Mouse (Mus musculus) neutrophil, adult 83 days (primary cell): ENCODE results near the gene Gstz1. TPM values are rescaled to one million over a fixed set of nuclear protein-coding genes. Genes with fewer than 3 reads are reported as not detected.

ENCODE experiments used
- total RNA-seq, 2 experiments: library from RNA; stranded (reverse); gene quantifications; one replicate each; pipeline ENCODE4 v1.2.4; 2023

The Gstz1 gene
- total RNA-seq = 10 to 100 TPM; 10.7 to 10.8 TPM

DNA sequence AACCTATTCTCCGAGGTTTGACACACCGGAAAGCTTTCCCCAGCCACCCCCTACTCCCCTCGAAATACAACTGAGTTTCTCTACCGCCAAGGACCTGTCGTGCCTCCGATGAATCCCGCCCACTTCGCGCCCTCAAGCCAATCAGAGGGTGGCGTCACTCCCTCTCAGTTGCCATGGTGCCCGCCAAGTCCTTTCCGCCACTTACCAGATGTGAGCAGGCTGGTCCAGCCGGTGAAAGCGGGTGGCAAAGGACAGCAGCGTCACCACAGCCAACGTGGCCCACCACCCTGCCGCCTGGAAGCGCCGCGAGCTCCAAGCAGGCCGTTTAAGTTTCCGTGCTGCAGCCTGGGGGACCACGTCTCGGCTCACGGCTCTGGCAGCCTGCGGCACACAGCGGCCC is at the start of gene Gstz1:
Gene Gstz1 (plus strand): TSS at position 200 of the 400 bp plus-strand sequence.

DNA sequence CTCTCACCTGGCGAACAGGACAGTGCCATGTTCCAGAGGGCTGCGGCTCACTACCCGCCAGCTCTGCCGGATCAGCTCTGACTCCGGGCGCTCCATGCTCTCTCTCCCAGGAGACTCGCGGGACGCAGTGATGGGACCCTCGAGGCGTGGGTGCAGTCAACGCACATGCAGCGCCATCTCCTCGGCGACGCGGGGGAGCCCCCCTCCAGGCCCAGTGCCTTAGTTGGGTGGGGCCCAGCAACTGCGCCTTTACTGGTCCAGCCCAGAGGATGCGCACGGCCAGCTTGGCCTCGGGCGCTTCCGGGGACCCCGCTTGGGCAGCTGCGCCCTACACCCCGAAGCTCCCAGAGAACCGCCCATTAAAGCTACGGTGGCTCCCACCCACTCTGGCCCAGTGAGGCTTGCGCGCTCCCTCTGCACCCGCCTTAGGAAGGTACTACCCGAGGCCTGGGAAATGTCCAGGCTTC is 44.8 kb upstream of the Gstz1 start, which contains the start of gene Ngb:
Gene Ngb (minus strand): TSS at position 375 of the 467 bp plus-strand sequence.

DNA sequence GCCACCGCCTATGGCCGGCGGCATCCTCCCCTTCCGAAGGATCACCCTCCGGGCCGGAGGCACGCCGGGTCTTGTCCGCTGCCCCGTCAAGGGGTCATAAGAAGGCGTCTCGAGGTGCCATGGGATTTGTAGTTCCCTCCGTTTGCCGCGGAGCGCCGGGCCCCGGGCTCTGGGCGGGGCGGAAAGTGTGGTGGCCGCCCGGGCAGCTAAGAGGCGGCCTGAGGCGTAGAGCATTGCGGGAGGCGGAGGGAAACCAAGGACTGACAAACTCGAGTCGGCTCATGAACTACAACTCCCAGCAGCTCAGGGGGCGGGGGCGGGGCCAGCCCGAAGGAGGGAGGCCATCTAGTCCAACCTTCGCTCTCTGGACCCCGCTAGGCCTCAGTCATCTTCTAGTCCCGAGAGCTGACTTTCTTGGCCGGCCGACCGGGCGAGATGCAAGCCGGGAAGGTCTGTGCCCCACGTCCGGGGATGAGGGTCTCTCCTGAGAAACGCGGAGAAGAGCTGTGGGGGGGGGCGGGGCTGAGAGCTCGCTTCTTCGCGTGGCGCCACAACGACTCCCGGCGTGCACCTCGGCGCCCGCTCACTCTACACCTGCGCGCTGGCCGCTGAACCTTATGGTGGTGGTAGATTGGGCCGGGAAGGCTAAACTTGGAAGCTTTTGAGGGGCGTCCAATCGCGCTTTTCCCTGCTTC is 577 bp downstream of the Gstz1 start, which contains the start of gene Pomt2:
Gene Pomt2 (minus strand): TSS at position 574 of the 695 bp plus-strand sequence.

DNA sequence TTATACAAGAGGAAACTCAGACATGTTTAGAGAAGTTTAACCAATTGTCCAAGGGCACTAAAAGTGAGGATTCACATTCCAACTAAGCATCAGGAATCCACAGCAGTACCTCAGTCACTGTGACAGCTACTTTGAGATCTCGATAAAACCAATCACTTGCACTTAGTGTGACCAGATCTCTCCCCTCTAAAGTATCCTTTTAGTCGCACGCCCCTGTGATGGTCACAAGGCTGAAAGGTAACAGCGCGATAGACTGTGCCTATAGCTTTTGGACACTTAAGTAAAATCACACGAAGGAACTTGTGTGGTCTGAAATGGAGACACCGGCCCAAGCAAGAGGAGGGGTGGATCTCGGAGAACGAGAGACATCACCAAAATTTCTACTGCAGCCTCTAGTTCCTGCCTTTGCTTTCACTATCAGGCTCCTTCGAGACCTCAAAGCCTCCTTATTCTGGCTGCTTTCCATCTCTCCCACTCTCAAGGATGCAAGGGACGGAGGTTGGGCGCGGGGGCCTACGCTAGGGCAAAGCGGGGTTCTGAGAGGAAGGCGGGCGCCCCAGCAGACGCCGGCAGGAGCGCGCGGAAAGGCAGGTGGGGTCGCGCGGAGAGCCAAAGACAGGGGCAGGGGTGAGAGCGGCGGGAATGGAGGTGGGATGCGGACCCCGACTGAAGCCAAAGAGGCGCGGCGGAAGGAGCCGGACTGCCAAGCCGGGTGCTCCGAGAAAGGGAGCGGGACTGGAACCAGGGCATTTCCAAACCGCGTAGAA is 52.4 kb downstream of the Gstz1 start, which contains the start of gene Samd15:
Gene Samd15 (plus strand): TSS at position 518 of the 767 bp plus-strand sequence.

DNA sequence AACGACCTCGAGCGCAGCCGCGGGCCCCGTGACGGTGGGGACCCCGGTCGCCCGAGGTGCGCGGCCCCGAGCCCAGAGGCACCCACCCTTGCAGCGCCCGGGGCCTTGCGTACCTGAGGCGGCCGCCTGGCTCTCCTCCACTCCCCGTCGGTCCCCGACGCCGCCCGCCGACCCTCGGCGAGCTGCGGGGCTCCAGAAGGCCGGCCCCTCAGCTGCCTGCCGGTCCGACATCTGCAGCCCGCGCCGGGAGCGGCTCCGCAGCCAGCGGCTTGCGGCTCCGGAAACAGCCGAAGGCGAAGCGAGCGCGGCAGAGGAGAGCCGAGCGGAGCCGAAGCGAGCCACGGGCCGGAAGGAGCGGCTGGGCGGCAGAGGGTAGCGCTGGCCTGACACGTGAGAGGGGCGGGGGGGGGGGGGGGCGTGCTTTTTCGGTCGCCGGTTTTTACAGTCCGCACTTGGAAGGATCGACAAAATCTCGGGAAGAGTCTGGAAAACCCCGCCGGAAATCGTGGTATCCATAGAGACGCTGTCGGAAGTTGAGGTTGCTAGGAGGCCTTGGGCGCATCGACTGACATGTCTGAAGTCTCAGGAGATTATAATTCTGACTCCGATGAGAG is 53.1 kb downstream of the Gstz1 start, which contains the start of gene Tmed8:
Gene Tmed8 (minus strand): TSS at position 482 of the 614 bp plus-strand sequence.

Other genes with a start within 250 kb of the Gstz1 start
- gene Cipc, start 200.1 kb upstream of the Gstz1 start, total RNA-seq = 1 to 10 TPM; 6.5 to 7.5 TPM
- not detected for gene Zdhhc22, start 156.7 kb upstream of the Gstz1 start, total RNA-seq
- gene Tmem63c, start 125.8 kb upstream of the Gstz1 start, total RNA-seq = not detected
- not detected for gene Ngb, start 44.6 kb upstream of the Gstz1 start, total RNA-seq
- 1 to 10 TPM; 2.9 to 3.0 TPM for gene Pomt2, start 803 bp downstream of the Gstz1 start, total RNA-seq
- under 1 TPM; 0.28 to 0.51 TPM for gene Samd15, start 52.6 kb downstream of the Gstz1 start, total RNA-seq
- gene Tmed8, start 53.3 kb downstream of the Gstz1 start, total RNA-seq = 1 to 10 TPM; 9.5 to 9.9 TPM
- 1 to 10 TPM; 1.7 to 2.0 TPM for gene Noxred1, start 91.6 kb downstream of the Gstz1 start, total RNA-seq
- 10 to 100 TPM; 28.3 to 30.0 TPM for gene Vipas39, start 119.1 kb downstream of the Gstz1 start, total RNA-seq
- gene Ahsa1, start 119.3 kb downstream of the Gstz1 start, total RNA-seq = 10 to 100 TPM; 75.1 to 81.8 TPM
- gene Ism2, start 152.5 kb downstream of the Gstz1 start, total RNA-seq = not detected
- gene Sptlc2, start 241.2 kb downstream of the Gstz1 start, total RNA-seq = 100 to 1,000 TPM; 116 to 137 TPM